Mouse (Mus musculus) spleen, adult 2 months (tissue): ENCODE data around the gene Anxa6.

Experiments
- CTCF ChIP-seq: fragments of 200-500 bp; IDR thresholded peaks from 2 replicates; pipeline ENCODE4 v1.5.1; 2011; ENCODE audit warnings: mild to moderate bottlenecking, inconsistent platforms; ENCODE audit not compliant: insufficient read depth, insufficient read length, insufficient replicate concordance; ENCODE audit errors: extremely low read depth
- POLR2A ChIP-seq: fragments of 200-500 bp; IDR thresholded peaks from 2 replicates; pipeline ENCODE4 v1.6.1; 2011; ENCODE audit warnings: low read depth, low read length, inconsistent platforms

DNA sequence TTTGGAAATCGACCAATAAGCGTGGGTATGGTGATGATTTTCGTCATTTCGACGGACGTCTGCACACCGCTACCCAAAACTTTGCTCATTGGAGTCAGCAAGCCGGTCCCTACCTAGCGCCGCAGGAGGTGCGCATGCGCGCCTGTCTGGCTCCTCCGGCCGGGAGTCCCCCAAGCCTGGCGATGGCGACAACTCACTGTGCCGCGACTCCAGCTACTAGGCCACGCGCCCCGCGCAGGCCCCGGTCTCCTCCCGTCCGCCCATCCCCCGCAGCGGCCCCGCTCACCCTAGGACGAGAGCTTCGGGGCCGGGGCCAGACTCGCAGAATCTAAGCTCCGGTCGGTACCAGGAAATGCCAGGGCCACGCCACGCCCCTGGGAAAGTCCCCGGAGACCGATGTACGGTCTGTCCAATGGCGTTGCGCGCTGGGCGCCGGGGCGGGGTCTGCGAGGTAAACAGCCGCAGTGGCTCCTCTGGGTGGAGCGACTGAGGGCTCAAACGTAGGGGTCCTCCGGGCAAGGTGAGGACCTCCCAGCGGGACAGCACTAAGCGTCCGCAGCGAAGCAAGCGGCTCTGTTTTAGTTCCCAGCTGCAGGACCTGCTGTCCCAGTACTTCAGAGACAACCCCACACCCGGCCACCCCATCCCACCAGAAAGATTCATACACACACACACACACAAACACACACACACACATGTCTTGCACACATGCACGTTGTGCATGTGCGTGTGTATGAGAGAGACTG, 77.3 kb downstream of the Anxa6 start:
- TF ChIP-seq POLR2A (no peak; the same call in none of the 2 replicates), CTCF (no peak)
